Mouse (Mus musculus): ENCODE data around the gene Slc9b2. TPM values are rescaled to one million over a fixed set of nuclear protein-coding genes. Genes with fewer than 3 reads are reported as not detected.

Gene Slc9b2
- total RNA-seq (2021) = 1 to 10 TPM; 3.3 to 3.5 TPM

DNA sequence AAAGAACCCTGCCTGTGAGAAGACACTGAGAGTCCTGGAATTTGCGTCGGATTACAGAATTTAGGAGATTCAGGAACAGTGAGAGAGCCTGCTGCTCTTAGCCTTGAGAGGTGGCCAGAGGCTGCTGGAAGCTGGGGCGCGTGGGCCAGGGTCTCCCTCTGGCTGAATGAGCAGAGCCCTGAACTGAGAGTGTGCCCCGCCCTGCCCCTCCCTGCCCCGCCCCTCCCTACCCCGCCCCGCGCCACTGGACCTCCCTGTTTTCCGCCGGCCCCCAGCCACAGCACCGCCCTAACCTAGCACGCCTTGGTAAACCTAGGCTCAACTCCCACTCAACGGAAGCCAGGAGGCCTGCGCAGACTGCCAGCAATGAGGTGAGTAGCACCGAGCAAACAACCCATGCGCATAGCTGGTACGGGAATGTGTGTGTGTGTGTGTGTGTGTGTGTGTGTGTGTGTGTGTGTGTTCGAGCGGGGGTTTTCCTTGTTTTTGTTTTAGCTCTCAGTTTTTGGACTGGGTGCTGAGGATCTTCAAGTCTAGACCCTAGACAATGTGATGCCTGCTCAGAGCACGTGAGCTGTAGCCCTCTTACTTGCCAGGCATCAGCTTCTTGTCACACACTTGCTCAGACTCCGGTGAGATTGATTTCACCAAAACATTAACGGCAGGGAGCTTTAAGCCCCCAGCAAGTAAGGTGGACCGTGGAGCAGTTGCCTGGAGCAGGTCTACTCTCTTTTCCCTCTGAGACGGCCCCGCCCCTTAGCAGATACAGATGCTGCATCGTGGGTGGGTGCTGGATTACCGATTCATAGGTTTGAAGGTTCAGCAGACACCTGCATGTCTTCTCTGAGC is at the start of gene Slc9b2:
Slc9b2 (plus strand) TSS at position 290 of the 849 bp plus-strand sequence.
- intact Hi-C loops (cut with DNase I) = no loop called here
- peak; percentile 17 to 44 for DNase-seq (ENCODE audit: low spot score in 2 of 2)

GRCm38 (mm10) chr3:135258919-135259318 is 48.6 kb upstream of the Slc9b2 start:
- peak in 1 of 2 experiments; percentile 6 for DNase-seq (ENCODE audit: low spot score in 2 of 2)
- intact Hi-C loops (cut with DNase I) = no loop called here

DNA sequence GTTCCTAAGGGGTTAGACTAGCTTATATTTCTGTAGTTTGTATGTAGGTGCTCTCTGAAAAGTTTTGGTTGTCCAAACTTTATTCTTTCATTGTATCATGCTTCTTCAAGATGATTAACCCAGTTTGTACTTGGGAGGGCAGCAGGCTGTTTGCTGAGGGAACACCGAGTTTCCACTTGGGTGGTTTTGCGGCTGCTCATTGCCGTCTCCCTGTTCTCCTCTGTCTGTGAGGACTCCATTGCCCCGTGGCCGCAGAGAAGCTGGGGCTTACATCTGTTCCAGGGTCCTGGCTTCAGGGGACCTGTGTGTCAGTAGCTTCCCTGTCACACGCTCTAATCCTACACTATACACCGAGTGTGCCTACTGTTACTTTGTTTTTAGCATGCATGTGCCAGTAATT is 47.3 kb upstream of the Slc9b2 start:
- intact Hi-C loops (cut with DNase I) = no loop called here
- no peak for DNase-seq (ENCODE audit: low spot score in 2 of 2)

- intact Hi-C loops (cut with DNase I) = no loop called here
- no peak for DNase-seq (ENCODE audit: low spot score in 2 of 2)
These were observed 38.9 kb upstream of the Slc9b2 start for GRCm38 (mm10) chr3:135268616-135269015.

- DNase-seq (ENCODE audit: low spot score in 2 of 2) = no peak
These were observed 38.0 kb upstream of the Slc9b2 start for GRCm38 (mm10) chr3:135269391-135269990.

GRCm38 (mm10) chr3:135272627-135273026 is 34.9 kb upstream of the Slc9b2 start:
- DNase-seq (ENCODE audit: low spot score in 2 of 2) = no peak
- intact Hi-C loops (cut with DNase I) = no loop called here

More at GRCm38 (mm10) chr3:135269391-135269990, 38.0 kb upstream of the Slc9b2 start:
- intact Hi-C loops (cut with DNase I) = no loop called here

DNA sequence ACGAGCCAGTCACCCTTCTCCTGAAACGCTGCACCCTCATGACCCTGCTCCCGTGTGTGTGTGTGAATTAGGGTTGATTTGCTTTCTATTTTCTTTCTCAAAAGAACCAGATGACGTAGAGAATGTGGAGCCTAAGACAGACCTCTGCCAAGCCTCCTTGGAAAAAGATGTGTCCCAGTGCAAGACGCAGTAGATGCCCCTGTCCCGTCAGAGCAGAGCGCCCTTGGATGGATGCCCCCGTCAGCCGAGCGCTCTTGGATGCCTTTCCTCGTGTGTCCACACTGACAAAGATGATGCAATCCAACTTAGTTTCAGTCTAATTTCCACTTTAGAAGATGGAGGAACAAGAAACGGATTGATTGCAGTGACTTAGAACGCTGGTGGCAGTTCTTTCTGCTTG is 34.5 kb upstream of the Slc9b2 start:
- no peak for DNase-seq (ENCODE audit: low spot score in 2 of 2)
- intact Hi-C loops (cut with DNase I) = no loop called here

- no peak for DNase-seq (ENCODE audit: low spot score in 2 of 2)
- intact Hi-C loops (cut with DNase I) = loop anchor here (10.0 kb wide), 1 partner anchor 255 kb away; no protein-coding TSS in a partner anchor
These were observed 27.3 kb upstream of the Slc9b2 start for GRCm38 (mm10) chr3:135280160-135280559.

DNA sequence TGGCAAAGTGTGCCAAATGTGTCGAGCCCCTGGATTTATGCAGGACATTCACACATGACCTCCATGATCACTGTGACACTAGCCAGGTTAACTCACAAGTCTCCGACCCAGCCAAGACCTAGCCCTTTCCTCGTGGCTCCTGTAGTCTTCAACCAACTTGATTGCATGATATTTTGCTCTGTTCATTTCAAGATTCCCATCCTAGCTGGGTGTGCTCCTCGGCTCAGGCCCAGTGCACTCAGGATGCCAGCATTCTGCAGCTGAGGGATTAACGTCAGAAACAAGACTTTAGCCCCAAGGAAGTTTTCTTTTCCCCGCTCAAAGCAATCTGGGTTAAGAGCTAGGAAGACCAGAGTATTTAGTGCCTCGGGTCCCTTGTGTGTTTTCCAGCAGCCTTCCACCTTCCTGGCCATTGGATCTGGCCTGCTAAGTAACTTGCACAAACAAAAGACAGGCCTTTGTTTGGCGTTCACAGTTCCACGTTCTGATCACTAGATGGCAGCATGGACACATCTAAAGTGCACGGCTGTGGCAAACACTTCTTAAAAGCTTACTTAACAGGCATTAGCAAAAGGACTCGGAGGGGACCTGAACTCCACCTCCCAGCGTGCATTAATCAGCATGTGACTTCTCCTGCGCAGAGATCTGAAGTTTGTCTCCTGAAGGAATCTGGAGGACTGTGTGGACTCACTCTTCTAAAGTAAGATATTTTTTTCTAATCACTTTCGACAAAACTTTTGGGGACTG is 26.7 kb upstream of the Slc9b2 start, which contains the start of gene Bdh2:
Bdh2 (plus strand) TSS at position 553 of the 747 bp plus-strand sequence.
- intact Hi-C loops (cut with DNase I) = loop anchor here (10.0 kb wide), 1 partner anchor 254 kb away; no protein-coding TSS in a partner anchor
- DNase-seq (ENCODE audit: low spot score in 2 of 2) = peak; percentile 80 to 85

DNA sequence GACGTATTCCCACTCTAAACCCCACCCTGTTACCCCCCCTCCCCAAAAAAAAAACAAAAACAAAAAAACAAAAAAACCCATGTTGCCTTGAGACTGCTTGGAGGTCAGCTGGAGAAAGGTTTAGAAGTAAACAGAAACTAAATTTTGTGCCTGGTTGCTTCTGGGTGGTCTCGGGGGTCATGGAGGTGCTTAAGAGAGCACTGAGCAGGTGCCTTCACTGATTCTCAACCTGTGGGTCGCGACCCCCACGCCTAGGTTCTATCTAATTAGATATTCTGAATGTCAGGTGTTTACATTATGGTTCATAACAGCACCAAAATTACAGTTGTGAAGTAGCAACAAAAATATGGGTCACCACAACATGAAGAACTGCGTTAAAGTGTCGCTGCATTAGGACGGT is 25.8 kb upstream of the Slc9b2 start:
- intact Hi-C loops (cut with DNase I) = loop anchor here (10.0 kb wide), 1 partner anchor 253 kb away; no protein-coding TSS in a partner anchor

GRCm38 (mm10) chr3:135285256-135285655 is 22.2 kb upstream of the Slc9b2 start:
- intact Hi-C loops (cut with DNase I) = loop anchor here (10.0 kb wide), 1 partner anchor 250 kb away; no protein-coding TSS in a partner anchor
- DNase-seq (ENCODE audit: low spot score in 2 of 2) = no peak

More for the DNA sequence above, 25.8 kb upstream of the Slc9b2 start:
- no peak for DNase-seq (ENCODE audit: low spot score in 2 of 2)

- no peak for DNase-seq (ENCODE audit: low spot score in 2 of 2)
These were observed 21.7 kb upstream of the Slc9b2 start for GRCm38 (mm10) chr3:135285807-135286206.

DNA sequence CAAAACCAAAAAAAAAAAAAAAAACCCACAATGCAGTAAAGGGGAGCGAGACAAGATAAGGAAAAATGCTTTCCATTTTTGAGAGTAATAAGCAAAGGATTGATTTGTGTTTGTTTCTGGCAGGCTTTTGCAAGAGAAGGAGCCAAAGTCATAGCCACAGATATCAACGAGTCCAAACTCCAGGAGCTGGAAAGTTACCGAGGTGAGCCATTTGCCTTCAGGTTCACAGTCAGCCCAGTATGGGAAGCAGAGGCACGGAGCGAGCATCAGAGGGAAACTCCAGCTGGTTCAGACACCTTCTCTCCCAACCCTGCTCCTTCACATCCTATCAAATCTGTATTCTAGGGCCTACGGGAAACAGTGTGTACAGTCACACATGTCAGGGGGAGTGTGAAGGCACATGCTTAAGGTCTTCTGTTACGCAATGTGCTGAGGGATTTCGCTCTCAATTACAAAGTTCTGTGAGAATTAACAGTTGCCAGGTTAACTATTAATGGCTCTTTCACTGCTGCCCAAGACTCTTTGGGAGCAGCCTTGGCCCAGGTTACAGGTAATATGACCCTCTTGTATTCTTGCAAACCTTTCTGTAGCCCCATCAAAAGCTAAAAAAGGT is 19.3 kb upstream of the Slc9b2 start:
- DNase-seq (ENCODE audit: low spot score in 2 of 2) = no peak
- intact Hi-C loops (cut with DNase I) = loop anchor here (10.0 kb wide), 1 partner anchor 247 kb away; no protein-coding TSS in a partner anchor

More at GRCm38 (mm10) chr3:135285807-135286206, 21.7 kb upstream of the Slc9b2 start:
- intact Hi-C loops (cut with DNase I) = loop anchor here (10.0 kb wide), 1 partner anchor 249 kb away; no protein-coding TSS in a partner anchor

- intact Hi-C loops (cut with DNase I) = loop anchor here (10.0 kb wide), 1 partner anchor 246 kb away; no protein-coding TSS in a partner anchor
- DNase-seq (ENCODE audit: low spot score in 2 of 2) = no peak
These were observed 18.4 kb upstream of the Slc9b2 start for GRCm38 (mm10) chr3:135289148-135289547.

- DNase-seq (ENCODE audit: low spot score in 2 of 2) = peak; percentile 52 to 70
- intact Hi-C loops (cut with DNase I) = loop anchor here (2.0 to 5.0 kb wide), 3 partner anchors 112 to 440 kb away; no protein-coding TSS in a partner anchor
These were observed 17.1 kb upstream of the Slc9b2 start for GRCm38 (mm10) chr3:135290249-135290894.

GRCm38 (mm10) chr3:135293703-135294102 is 13.8 kb upstream of the Slc9b2 start:
- intact Hi-C loops (cut with DNase I) = loop anchor here (5.0 kb wide), 2 partner anchors 109 to 419 kb away; no protein-coding TSS in a partner anchor
- DNase-seq (ENCODE audit: low spot score in 2 of 2) = peak; percentile 6 to 14

DNA sequence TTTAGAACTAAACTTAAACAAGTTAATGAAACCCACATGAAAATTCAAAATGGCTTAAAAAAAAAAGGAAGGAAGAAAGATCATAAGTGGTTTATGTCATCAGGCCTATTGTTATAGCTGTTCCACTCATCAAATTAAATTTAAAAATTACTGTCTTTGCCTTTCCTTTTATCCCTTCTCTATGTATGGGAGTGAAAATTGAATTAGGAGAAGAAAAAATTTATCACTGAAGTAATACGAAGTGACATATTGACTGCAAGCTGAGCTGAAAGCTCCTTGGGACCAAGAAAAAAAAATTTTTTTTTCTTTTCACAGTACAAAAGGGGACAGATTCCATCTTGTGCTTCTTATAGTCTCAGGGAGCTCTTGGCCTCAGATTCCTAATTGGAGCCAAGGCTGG is 11.9 kb upstream of the Slc9b2 start:
- intact Hi-C loops (cut with DNase I) = no loop called here
- DNase-seq (ENCODE audit: low spot score in 2 of 2) = no peak

DNA sequence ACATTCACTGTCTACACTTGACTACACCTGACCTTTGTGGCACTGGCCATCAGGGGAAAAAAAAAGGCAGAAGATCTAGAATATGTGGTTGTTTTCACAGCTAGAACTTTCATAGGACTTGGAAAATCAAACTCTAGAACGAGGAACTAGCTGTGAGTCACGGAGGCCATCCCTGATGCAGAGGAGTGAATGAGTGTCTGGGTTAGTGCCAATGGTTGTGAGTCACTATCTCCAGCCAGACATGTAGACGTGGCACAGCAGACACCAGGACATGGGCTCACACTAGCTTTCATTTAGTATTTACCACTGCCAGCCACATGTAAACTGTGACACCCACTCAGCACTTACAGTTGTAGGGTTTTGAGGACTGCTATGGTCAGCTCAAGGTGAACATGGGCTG is 8.9 kb upstream of the Slc9b2 start:
- DNase-seq (ENCODE audit: low spot score in 2 of 2) = peak; percentile 10 to 81
- intact Hi-C loops (cut with DNase I) = no loop called here

All from left cerebral cortex, postnatal 25 days (tissue).